Comparison of ENCODE assay signal across 9 mouse cellular contexts in the genomic region with DNA sequence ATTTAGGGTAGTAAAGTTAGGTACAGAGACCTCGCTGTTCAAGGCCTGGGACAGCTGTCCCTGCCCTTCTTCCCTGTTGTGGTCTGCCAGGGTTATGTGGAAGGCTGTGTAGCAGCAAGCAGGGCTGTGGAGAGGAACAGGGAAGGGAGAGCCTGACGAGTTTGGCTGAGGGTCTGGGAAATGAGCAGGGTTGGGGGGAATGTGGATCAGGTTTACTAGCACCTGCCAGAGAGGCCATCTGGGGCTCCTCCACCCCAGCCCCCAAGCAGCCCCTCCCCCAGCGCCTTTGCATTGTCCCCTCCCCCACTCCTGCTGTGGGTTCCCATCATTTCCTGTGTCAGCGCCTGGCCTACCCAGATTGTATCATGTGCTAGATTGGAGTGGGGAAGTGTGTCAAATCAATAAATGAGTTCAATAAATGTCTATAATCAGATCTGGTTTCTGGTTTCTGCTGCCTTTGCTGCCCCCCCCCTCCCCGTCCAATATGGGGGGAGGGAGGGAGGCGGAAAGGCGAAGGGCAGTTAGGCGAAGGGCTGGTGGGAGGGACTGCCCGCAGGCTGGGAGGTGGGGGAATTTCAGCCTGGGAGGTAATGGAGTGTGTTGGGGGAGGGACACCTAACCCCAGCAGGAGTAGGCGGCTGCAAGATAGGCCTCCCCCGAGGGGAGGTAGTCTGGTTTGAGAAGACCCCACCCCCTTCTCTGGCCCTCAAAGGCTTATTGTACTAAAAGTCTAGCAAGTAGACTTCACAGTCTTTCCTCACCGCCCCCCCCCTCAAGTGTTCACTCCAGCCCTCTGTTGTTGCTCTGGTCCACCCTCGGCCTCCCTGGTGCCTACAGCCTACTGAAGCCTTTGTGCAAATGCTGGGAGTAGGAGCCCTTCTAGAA. TPM values are rescaled to one million over a fixed set of nuclear protein-coding genes. Genes with fewer than 3 reads are reported as not detected.
DNase-seq lines count a peak whose midpoint lies in the region; ATAC-seq and TF ChIP-seq lines count a peak whose summit lies in the region.
"Had no signal": no experiment of that assay in that cellular context is flagged by ENCODE, and none has a peak within 500 bp of the region (broad histone marks: within the 10 kb centered on the region; RNA-seq: fewer than 3 reads in every experiment).

No protein-coding gene starts in this region.

- 25% methylated on average over 13 of the region's 13 CpGs for WGBS in heart, embryonic 10.5 days
- WGBS in hindbrain, embryonic 16.5 days, result 39% methylated on average over 8 of the region's 13 CpGs
- WGBS in midbrain, postnatal 0 days, result 34% methylated on average over 11 of the region's 13 CpGs

- TF ChIP-seq CTCF in bone marrow macrophage, adult 2 months (IDR thresholded peaks at IDR 0.05; ENCODE audit: low read depth, low read length), result no peak
- TF ChIP-seq CTCF in midbrain, postnatal 0 days (IDR thresholded peaks at IDR 0.05), result no peak

- TF ChIP-seq POLR2A in bone marrow macrophage, adult 2 months (IDR thresholded peaks at IDR 0.05; ENCODE audit: borderline replicate concordance, low read depth, low read length), result no peak

- peak overlapping the region; percentile 79 for H3K27ac ChIP-seq in heart, embryonic 10.5 days
- peak overlapping the region; percentile 78 for H3K27ac ChIP-seq in bone marrow macrophage, adult 2 months (ENCODE audit: insufficient read depth, low read depth, low read length)
- no peak overlapping the region for H3K27ac ChIP-seq in hindbrain, embryonic 16.5 days (ENCODE audit: low read depth, low read length)
- H3K27ac ChIP-seq in midbrain, postnatal 0 days (ENCODE audit: low read depth, low read length), result no peak overlapping the region

- H3K36me3 ChIP-seq in heart, embryonic 10.5 days, result peaks cover 8% of the 10 kb centered on the region
- H3K36me3 ChIP-seq in hindbrain, embryonic 16.5 days (ENCODE audit: control insufficient read depth, insufficient read depth, low read length), result no peaks in the 10 kb centered on the region
- no peaks in the 10 kb centered on the region for H3K36me3 ChIP-seq in midbrain, postnatal 0 days (ENCODE audit: insufficient read depth, low read length)

- no peaks in the 10 kb centered on the region for H3K9me3 ChIP-seq in heart, embryonic 10.5 days
- no peaks in the 10 kb centered on the region for H3K9me3 ChIP-seq in hindbrain, embryonic 16.5 days (ENCODE audit: control insufficient read depth, low read length)
- no peaks in the 10 kb centered on the region for H3K9me3 ChIP-seq in midbrain, postnatal 0 days (ENCODE audit: low read length)

- peak; percentile 53; the same call in 1 of the 2 replicates for ATAC-seq in hindbrain, embryonic 16.5 days
- ATAC-seq in midbrain, postnatal 0 days (ENCODE audit: low FRiP score), result no peak

- peak; percentile 75 for DNase-seq in heart, embryonic 10.5 days (ENCODE audit: low spot score)
- no peak for DNase-seq in heart, postnatal 4 days
- DNase-seq in midbrain, postnatal 0 days (ENCODE audit: low spot score), result peak; percentile 3
- no peak for DNase-seq in ovary, postnatal 10 days (ENCODE audit: low spot score)
- DNase-seq in right cerebral cortex, postnatal 36 days (ENCODE audit: low spot score in 2 of 2), result no peak
- no peak for DNase-seq in adrenal gland, adult (ENCODE audit: inconsistent age in 2 of 2, low spot score in 1 of 2)

- H3K9ac ChIP-seq in hindbrain, embryonic 16.5 days (ENCODE audit: low read depth, low read length), result no peak overlapping the region
- no peak overlapping the region for H3K9ac ChIP-seq in midbrain, postnatal 0 days (replicated peaks; ENCODE audit: low read length, poor library complexity, severe bottlenecking)

- peaks cover 30% of the 10 kb centered on the region for H3K4me1 ChIP-seq in heart, embryonic 10.5 days
- peaks cover 17% of the 10 kb centered on the region for H3K4me1 ChIP-seq in bone marrow macrophage, adult 2 months (ENCODE audit: control insufficient read depth, insufficient read depth, low read length)
- no peaks in the 10 kb centered on the region for H3K4me1 ChIP-seq in hindbrain, embryonic 16.5 days (ENCODE audit: control insufficient read depth, insufficient read depth, low read depth, low read length)
- no peaks in the 10 kb centered on the region for H3K4me1 ChIP-seq in midbrain, postnatal 0 days (ENCODE audit: insufficient read depth, low read length)

- H3K4me3 ChIP-seq in heart, embryonic 10.5 days, result peak overlapping the region; percentile 15
- H3K4me3 ChIP-seq in bone marrow macrophage, adult 2 months (ENCODE audit: insufficient read depth, low read length), result no peak overlapping the region
- no peak overlapping the region for H3K4me3 ChIP-seq in hindbrain, embryonic 16.5 days (ENCODE audit: low read length)
- no peak overlapping the region for H3K4me3 ChIP-seq in midbrain, postnatal 0 days (ENCODE audit: low read depth, low read length)

- H3K4me2 ChIP-seq in hindbrain, embryonic 16.5 days (ENCODE audit: low read length), result no peak overlapping the region
- H3K4me2 ChIP-seq in midbrain, postnatal 0 days (ENCODE audit: low read depth, low read length, poor library complexity, severe bottlenecking), result no peak overlapping the region

- H3K27me3 ChIP-seq in heart, embryonic 10.5 days (ENCODE audit: insufficient read depth, poor library complexity, severe bottlenecking), result peaks cover 9% of the 10 kb centered on the region; the same call in 1 of the 2 replicates
- H3K27me3 ChIP-seq in hindbrain, embryonic 16.5 days (replicated peaks; ENCODE audit: control insufficient read depth, insufficient read depth, low read length), result no peaks in the 10 kb centered on the region; the same call in 1 of the 2 replicates
- no peaks in the 10 kb centered on the region for H3K27me3 ChIP-seq in midbrain, postnatal 0 days (ENCODE audit: insufficient read depth, low read length)

RNA-seq across cellular contexts. Expression of a gene that starts 3.1 kb away (rescaled TPM):
- polyA plus RNA-seq in heart, embryonic 10.5 days (2016; fragmentation: Nextera tagmentation; extraction: Ambion mirVana), result not detected in 2 replicates
- 1 to 10 TPM in 1 of 2 experiments, under 1 TPM in 1; 0.76 to 1.1 TPM for total RNA-seq in heart, postnatal 4 days (2021)
- 2.3 TPM in 1 of 2 replicates, not detected in the other for polyA plus RNA-seq in bone marrow macrophage, adult 2 months (2012; ENCODE audit: insufficient read depth, insufficient read length, missing spikeins)
- polyA plus RNA-seq in hindbrain, embryonic 16.5 days (2015; fragmentation: Nextera tagmentation; extraction: Ambion mirVana), result not detected in 2 replicates
- total RNA-seq in midbrain, postnatal 0 days (2014; rRNA removed), result not detected in 2 replicates
- polyA plus RNA-seq in midbrain, postnatal 0 days (2015; fragmentation: Nextera tagmentation; extraction: Ambion mirVana), result not detected in 2 replicates
- total RNA-seq: layer of hippocampus, postnatal 10 days had no signal

RNA-seq across cellular contexts. Expression of a gene that starts 6.4 kb away (rescaled TPM):
- 2.4 and 2.6 TPM in 2 replicates for polyA plus RNA-seq in heart, embryonic 10.5 days (2016; fragmentation: Nextera tagmentation; extraction: Ambion mirVana)
- 10 to 100 TPM; 23.2 to 26.7 TPM for total RNA-seq in heart, postnatal 4 days (2021)
- polyA plus RNA-seq in bone marrow macrophage, adult 2 months (2012; ENCODE audit: insufficient read depth, insufficient read length, missing spikeins), result 27.9 and 29.2 TPM in 2 replicates
- polyA plus RNA-seq in hindbrain, embryonic 16.5 days (2015; fragmentation: Nextera tagmentation; extraction: Ambion mirVana), result 0.70 and 1.1 TPM in 2 replicates
- total RNA-seq in midbrain, postnatal 0 days (2014; rRNA removed), result 9.8 and 13.8 TPM in 2 replicates
- polyA plus RNA-seq in midbrain, postnatal 0 days (2015; fragmentation: Nextera tagmentation; extraction: Ambion mirVana), result 0.48 and 0.65 TPM in 2 replicates

RNA-seq across cellular contexts. Expression of a gene that starts 7.4 kb away (rescaled TPM):
- 12.5 and 13.2 TPM in 2 replicates for polyA plus RNA-seq in heart, embryonic 10.5 days (2016; fragmentation: Nextera tagmentation; extraction: Ambion mirVana)
- 10 to 100 TPM; 12.5 to 17.3 TPM for total RNA-seq in heart, postnatal 4 days (2021)
- 167 and 176 TPM in 2 replicates for polyA plus RNA-seq in bone marrow macrophage, adult 2 months (2012; ENCODE audit: insufficient read depth, insufficient read length, missing spikeins)
- 6.8 and 7.9 TPM in 2 replicates for polyA plus RNA-seq in hindbrain, embryonic 16.5 days (2015; fragmentation: Nextera tagmentation; extraction: Ambion mirVana)
- 2.0 and 4.1 TPM in 2 replicates for total RNA-seq in midbrain, postnatal 0 days (2014; rRNA removed)
- 4.7 and 5.9 TPM in 2 replicates for polyA plus RNA-seq in midbrain, postnatal 0 days (2015; fragmentation: Nextera tagmentation; extraction: Ambion mirVana)

RNA-seq across cellular contexts. Expression of a gene that starts 8.1 kb away (rescaled TPM):
- not detected in 2 replicates for polyA plus RNA-seq in heart, embryonic 10.5 days (2016; fragmentation: Nextera tagmentation; extraction: Ambion mirVana)
- not detected for total RNA-seq in heart, postnatal 4 days (2021)
- 2.3 TPM in 1 of 2 replicates, not detected in the other for polyA plus RNA-seq in bone marrow macrophage, adult 2 months (2012; ENCODE audit: insufficient read depth, insufficient read length, missing spikeins)
- not detected in 2 replicates for polyA plus RNA-seq in hindbrain, embryonic 16.5 days (2015; fragmentation: Nextera tagmentation; extraction: Ambion mirVana)
- not detected in 2 replicates for total RNA-seq in midbrain, postnatal 0 days (2014; rRNA removed)
- polyA plus RNA-seq in midbrain, postnatal 0 days (2015; fragmentation: Nextera tagmentation; extraction: Ambion mirVana), result not detected in 2 replicates
- total RNA-seq: layer of hippocampus, postnatal 10 days had no signal

RNA-seq across cellular contexts. Expression of a gene that starts 13.1 kb away (rescaled TPM):
- polyA plus RNA-seq in heart, embryonic 10.5 days (2016; fragmentation: Nextera tagmentation; extraction: Ambion mirVana), result 29.4 and 29.7 TPM in 2 replicates
- 10 to 100 TPM; 27.3 to 28.0 TPM for total RNA-seq in heart, postnatal 4 days (2021)
- polyA plus RNA-seq in bone marrow macrophage, adult 2 months (2012; ENCODE audit: insufficient read depth, insufficient read length, missing spikeins), result 64.7 and 73.5 TPM in 2 replicates
- polyA plus RNA-seq in hindbrain, embryonic 16.5 days (2015; fragmentation: Nextera tagmentation; extraction: Ambion mirVana), result 17.6 and 25.2 TPM in 2 replicates
- total RNA-seq in midbrain, postnatal 0 days (2014; rRNA removed), result 37.2 and 39.5 TPM in 2 replicates
- 16.1 and 18.2 TPM in 2 replicates for polyA plus RNA-seq in midbrain, postnatal 0 days (2015; fragmentation: Nextera tagmentation; extraction: Ambion mirVana)

Comparison
In these comparisons a context has a peak if more than half of its experiments do, and no peak if none do; other contexts are left out.
1. DNase-seq: peak in heart, embryonic 10.5 days (single experiment) and midbrain, postnatal 0 days (single experiment); none in heart, postnatal 4 days (single experiment), ovary, postnatal 10 days (single experiment), right cerebral cortex, postnatal 36 days (0 of 2) and adrenal gland, adult (0 of 2).
2. H3K27ac ChIP-seq: peak in heart, embryonic 10.5 days (single experiment) and bone marrow macrophage, adult 2 months (single experiment); none in hindbrain, embryonic 16.5 days (single experiment) and midbrain, postnatal 0 days (single experiment).
3. RNA of a gene that starts 7.4 kb away (polyA plus RNA-seq): 167 to 176 TPM in bone marrow macrophage, adult 2 months; 12.5 to 13.2 TPM in heart, embryonic 10.5 days, 6.8 to 7.9 TPM in hindbrain, embryonic 16.5 days and 4.7 to 5.9 TPM in midbrain, postnatal 0 days; every median in the first group is over 10 times any median in the second.